Mouse (Mus musculus) E14TG2a.4 (cell line): ENCODE measurements around the gene Celf5.

Experiments used
- CTCF ChIP-seq: conservative IDR thresholded peaks from 2 replicates; pipeline ENCODE4 v1.5.1; 2014; ENCODE audit warnings: low read length
- POU5F1 ChIP-seq: IDR thresholded peaks from 2 replicates; pipeline ENCODE4 v1.6.1; 2014; ENCODE audit warnings: low read length, borderline replicate concordance

- TF ChIP-seq POU5F1 (no peak), CTCF (no peak)
These were observed 17.9 kb downstream of the Celf5 start for GRCm38 (mm10) chr10:81464405-81465264.
